Mouse (Mus musculus) megakaryocyte, embryonic 14.5 days (primary cell): ENCODE measurements at regions not wholly inside any gene's neighbourhood (a gene's known extent, or its start where the extent isn't known, plus 50 kb on each side); places are given as distances from the start of the nearest gene placed in this dataset.

Experiments used
- FLI1 ChIP-seq: IDR thresholded peaks from 2 replicates; pipeline ENCODE4 v1.6.1; 2012; ENCODE audit warnings: low read length, inconsistent platforms, mixed read lengths
- GATA1 ChIP-seq: IDR thresholded peaks from 3 replicates; pipeline ENCODE4 v1.6.1; 2012; ENCODE audit warnings: mixed read lengths, low read length, inconsistent platforms, borderline replicate concordance

DNA sequence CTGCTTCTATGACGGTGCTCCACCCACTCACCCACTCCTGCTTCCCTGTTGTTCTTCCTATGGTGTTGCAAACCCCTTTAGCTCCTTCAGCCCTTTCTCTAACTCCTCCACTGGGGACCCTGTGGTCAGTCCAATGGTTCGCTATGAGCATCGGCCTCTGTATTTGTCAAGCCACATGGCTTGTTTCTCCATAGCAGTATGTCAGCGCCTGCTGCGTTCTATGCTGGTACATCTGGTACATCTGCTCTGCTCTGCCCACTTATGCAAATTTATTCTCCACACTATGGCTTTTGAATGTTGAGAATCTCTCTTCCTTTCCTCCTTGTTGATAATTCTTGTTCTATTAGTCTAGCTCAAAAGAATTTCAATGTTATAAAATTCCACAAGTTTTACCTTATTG is 154.2 kb upstream of the Gm34302 start:
- no peak for TF ChIP-seq GATA1
- no peak for TF ChIP-seq FLI1
